Mouse (Mus musculus): ENCODE measurements around the gene Mrps11. TPM values are rescaled to one million over a fixed set of nuclear protein-coding genes. Genes with fewer than 3 reads are reported as not detected.
A peak's percentile ranks its signal among the peaks of the same experiment; 100 is the strongest.

Mrps11 gene
- polyA plus RNA-seq, 1 experiment from 2014 or later = 84.2 TPM

DNA sequence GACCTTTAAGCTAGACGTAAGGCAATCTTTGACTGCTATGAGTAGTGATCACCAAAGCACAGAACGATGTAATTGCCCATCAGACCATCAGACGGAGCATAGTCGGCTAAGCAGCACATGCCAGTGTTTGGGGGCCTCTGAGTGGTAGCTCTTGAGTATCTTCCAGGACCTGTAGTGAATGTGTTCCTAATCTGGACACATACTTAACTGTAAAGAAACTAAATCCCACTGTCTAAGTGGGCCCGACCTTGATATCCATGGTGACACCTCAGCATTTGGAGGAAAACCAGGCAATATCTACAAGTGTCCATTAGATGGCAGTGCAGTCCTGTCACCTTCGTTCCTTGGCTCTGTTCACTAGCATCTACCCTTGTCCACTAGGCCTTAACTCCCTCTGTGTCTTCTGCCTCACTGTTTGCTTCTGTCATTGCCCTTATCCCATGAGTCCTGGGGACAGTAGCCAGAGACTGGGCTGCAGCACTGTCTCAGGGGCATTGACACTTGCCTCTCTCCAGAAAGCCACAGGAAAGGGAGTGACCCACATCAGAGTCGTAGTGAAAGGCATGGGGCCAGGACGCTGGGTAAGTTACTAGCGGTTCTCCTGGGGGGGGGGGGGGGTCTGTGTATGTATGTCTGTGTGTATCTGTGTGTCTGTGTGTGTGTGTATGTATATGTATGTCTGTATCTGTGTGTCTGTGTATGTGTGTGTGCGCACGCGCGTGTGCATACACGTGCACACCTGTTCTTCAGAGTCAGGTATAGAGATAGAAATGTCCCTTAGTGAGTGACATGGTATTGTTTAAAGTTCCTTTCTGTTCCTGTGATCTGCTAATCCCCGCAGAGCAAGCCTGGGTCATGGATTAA, 8.7 kb downstream of the Mrps11 start:
- DNase-seq (ENCODE audit: low spot score) = peak; percentile 74

DNA sequence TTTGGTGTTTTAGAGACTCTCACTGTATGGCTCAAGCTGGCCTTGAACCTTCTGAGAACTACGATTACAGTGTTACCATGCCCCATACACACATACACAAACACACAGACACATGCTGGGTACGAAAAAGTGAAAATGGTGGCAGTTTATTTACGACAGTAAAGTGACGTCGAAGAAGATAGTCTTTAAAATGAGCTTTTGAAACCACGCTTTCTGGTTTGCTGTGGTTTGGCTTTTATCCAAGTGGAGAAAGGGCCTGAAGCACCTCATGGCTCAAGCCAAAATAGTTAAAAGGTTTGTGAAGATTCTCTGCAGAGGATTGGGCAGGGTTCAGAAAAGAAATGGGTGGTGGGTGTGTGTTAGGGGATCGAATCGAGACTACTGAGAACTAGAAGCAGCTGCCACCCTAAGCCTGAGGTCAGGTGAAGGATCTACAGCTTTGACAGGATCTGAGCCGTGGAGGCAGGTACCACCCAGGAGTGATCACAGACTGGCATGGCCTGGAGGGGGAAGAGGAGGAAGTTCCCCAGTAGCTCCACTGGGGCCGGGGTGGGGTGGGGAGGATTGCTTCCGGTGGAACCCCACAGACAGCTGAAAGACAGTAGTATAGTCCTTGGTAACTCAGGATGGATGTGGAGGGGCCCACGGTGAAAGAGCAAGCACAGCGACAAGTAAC, 11.1 kb downstream of the Mrps11 start:
- DNase-seq (ENCODE audit: low spot score) = peak; percentile 52

DNA sequence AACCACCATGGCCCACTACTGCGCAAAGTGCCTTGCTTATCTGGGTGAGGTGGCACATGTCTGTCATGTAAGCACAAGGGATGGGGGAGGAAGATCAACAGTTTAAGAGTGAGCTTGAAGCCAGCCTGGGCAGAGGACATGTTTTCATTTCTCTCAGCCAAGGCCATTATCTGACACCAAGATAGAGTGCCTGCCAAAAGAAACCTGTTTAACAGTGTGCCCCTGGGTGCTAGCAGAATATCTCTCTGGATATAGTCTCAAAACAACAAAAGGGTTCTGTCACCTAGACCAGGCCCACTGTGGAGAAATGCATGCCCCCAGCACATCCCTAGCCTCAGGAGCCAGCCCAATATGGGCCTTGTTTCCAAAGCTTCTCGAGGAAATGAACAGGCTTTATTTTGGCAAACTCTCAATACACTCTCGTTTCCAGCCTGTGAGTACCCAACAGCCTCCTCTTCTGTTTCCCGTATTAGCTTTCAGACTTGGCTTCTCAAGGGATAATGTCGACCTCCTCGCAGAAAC, 11.7 kb downstream of the Mrps11 start:
- DNase-seq (ENCODE audit: low spot score) = no peak

DNA sequence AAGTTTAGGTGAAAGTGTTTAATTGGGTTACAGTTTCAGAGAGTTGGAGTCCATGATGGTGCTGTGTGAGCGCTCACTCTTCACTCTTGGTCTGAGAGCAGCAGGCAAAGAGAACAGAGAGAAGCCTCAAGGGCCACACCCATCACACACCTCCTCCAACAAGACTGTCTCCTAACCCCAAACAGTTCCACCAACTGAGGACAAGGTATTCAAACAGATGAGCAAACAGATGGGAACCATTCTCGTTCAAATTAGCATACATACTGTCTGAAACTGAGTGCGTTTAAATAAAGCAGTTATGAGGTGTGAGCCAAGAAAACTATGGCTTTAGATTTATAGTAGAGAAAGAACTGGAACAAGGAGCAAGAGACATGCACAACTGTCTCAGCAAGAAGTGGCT, 13.7 kb downstream of the Mrps11 start:
- no peak for DNase-seq (ENCODE audit: low spot score)

DNA sequence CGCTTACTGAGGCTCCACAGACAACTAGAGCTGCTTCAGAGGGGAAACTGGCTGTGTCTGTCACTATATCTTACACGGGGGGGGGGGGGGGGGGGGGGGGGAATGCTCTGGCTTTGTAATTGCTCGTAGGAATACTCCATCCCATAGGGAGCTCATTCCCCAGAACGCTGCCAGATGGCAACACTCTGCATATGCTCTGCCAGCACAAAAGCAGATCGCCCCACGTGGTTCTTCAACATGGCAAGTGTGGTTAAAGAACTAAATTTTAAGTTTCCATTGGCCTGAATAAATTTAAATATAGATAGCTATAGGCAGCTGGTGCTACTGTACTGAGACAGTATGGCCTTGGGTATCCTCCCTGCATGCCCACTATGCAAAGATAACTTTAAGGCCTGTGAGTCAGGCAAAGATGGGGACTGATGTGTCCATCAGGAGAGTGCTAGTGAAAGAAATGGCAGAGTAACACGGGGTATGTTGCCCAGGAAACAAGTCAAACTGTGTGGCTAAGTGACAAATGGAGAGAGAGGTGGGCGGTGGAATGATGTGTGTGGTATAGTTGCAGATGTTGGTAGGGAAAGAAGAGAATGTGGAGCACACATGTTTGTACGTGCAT, 15.0 kb downstream of the Mrps11 start:
- DNase-seq (ENCODE audit: low spot score) = no peak

DNA sequence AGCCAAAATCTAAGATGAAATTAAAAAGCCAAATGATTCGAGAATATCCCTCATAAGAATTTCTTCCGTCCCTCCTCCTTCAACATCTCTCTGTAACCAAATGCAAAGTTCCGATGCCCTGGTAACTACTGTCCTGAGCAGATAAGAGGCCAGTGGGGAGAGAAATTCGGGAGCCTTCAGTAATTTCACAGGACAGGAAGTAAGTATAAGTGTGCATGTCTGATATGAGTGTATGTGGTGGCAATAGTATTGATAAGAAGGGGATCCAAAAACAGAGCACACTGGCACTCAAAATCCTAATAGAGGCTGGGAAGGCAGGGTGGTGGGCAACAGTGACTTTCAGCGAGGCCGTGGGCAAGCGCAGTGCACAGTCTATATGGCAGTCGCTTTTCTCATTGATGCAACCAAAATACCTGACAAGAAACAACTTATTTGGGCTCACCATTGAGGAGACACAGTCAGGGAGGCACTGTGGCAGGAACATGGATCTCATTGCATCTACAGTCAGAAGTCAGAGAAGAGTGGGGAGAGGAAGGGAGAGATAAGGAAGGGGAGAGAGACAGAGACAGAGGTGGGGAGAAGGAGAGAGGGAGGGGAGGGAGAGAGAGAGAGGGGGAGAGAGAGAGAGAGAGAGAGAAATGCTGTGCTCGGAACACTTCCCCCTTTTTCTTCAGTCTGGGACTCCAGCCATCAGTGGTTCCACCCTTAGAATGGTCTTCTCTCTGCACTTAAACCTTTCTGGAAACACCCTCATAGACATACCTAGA, 17.0 kb downstream of the Mrps11 start:
- no peak for DNase-seq (ENCODE audit: low spot score)

DNA sequence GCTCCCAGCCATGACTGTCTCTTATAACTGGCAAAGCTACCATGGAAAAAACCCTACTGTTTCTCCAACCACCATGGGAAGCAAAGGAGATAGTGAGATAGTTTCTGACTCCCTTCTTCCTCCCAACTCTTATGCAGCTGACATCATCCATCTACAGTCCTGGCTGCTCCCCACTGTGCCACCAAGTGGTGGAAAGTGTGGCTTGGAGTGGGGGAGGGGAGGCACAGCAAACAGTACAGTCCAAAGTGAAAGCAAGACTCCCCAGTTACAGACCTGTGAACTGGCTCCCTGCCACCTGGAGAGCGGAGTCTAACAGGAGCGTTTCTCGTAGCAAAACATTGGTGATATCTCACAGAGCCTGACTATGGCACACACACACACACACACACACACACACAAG, 20.9 kb downstream of the Mrps11 start:
- DNase-seq (ENCODE audit: low spot score) = peak; percentile 40

DNA sequence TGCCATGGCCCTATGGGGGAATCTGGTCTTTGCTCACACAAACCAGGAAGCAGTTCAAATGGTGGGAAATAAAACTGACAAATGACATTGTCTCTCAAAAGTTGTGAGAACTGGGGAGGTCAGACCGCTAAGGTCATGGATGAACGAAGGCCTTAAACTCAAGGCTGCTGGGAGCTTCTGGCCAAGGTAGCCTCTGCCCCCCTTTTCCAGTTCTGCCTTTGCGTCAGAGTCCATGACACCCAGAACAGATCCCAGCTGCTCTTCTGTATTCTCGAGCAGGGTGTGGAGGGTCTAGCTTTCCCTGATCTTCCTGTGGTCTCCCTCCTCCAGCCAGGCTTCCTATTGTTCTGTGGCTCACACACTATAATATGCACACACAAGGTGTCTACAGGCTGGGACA, 24.3 kb downstream of the Mrps11 start:
- no peak for DNase-seq (ENCODE audit: low spot score)

DNA sequence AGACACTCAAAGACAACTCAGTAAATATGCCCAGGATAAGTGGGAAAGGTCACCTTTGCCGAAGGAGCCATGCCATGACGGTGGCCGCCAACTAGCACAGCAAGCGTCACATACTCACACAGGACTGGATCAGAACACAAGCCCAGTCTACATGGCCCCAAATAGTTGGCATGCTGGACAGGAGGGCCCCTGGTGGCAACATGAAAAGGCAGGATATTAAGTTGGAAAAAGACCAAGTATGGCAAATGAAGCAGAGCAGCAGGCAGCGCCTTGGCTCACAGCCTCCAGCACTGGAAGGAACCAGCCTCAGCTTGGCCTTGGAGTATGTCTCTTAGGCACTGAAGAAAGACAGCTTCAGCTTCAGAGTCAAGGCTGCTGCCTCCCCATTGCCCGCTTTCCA, 30.9 kb downstream of the Mrps11 start:
- no peak for DNase-seq (ENCODE audit: low spot score)

DNA sequence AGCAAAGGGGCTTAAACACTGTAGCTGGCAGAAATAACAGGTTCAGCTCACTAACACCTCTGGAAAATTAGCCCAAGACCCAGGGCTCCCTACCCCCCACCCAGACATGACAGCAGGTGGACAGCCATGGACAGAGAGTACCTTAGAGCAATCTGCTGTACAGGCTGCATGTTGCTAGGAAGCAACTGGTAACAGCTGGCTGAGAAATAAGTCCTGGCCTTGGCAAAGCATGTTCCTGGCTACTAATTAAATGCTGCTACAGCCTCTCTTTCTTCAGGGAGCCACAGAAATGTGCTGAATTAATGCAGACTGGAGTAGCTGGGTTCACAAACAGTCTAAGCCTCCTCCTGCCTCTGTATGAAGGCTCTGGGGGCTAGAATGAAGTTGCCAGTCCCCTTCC, 31.8 kb downstream of the Mrps11 start:
- DNase-seq (ENCODE audit: low spot score) = no peak

DNA sequence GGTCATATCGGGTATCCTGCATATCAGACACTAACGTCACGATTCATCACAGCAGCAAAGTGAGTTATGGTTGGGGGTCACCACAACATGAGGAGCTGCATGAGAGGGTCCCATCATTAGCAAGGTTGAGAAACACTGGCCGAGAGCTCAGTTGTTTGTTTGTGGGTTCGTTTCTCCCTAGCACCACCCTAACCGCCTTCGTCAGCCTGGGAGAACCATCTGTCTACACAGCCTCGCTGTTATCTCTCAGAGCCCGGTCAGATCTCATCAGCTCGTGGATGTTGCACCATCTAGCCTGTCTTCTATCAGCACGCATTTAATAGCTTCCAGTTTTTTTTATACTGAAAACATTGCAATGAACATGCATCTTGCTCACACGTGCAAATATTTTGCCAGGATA, 35.4 kb downstream of the Mrps11 start:
- DNase-seq (ENCODE audit: low spot score) = no peak

DNA sequence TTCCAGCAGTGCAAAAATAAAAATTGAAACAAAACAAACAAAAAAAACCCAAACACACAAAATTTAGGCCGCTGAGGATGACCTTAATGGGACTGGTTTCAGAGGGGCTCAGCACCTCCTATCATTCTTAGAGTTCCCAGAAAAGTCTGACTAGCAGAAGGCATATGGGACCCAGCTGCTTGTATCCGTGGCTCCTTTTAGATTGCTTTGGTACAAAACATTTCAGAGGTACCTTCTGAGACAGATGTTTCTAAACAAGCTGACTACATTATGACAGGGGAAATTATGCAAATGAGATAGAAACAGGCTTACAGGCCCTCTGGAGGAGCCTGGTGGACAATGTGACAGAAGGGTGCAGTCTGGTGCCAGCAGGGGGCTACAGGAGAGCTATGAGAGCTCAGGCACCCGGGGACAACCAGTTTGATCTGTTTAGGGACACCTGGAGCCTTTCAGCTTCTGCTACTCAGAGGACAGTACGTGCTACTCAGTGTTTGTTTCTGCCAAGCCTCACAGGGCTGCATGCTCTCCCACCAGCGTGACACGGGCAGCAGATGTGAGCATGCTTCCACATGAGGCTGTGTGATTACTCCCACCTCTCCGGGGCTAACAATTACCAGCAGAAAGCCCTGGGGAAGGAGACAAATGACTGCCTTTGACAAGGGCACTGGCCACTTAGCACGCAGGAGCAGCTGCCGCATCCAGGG, 43.9 kb downstream of the Mrps11 start:
- peak; percentile 59 for DNase-seq (ENCODE audit: low spot score)

DNA sequence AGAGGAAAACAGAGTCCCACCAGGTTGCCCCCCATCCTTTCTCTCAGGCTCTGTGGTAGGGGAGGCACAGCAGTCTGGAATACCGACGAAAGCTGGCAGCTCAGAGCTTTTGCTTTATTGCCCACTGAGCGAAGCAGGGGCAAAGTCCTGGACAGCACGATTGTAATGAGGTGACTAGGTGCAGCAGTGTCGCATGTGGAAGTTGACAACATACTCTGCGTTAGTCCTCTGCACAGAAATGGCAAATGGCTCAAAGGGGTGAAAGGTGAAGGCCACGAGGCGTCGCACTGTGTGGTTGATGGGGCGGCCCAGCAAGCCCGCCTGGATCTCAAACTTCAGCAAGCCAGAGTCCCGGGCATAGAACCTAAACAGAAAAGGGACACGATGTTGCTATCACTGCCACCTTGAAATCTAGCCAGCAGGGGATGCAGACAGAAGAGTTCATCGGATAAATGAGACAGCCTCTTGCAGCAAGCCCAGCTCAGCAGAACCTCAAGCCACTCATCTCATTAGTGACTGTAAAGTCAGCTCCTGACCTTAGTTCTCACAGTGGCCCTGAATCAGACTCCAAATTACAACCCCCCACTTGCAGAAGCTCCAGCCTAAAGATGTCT, 44.9 kb downstream of the Mrps11 start:
- DNase-seq (ENCODE audit: low spot score) = no peak

DNA sequence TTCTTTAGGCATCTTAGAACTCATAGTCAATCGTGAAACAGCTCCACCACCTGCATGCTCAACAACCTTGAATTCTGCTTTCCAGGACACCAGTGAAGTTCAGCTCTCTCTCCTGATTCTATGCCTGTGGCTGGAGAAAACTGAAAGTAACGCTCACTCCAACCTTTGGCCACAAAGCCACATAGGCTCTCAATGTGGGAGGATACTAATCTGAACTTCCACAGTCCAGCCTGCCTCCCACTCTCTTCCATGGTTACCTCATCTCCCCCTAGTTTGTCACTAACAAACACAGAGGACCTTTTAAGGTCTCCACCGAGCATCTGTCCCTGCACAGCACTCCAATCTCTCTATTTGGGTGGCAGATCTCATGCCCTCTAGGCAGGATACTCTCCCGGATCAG, 52.7 kb downstream of the Mrps11 start:
- no peak for DNase-seq (ENCODE audit: low spot score)

DNA sequence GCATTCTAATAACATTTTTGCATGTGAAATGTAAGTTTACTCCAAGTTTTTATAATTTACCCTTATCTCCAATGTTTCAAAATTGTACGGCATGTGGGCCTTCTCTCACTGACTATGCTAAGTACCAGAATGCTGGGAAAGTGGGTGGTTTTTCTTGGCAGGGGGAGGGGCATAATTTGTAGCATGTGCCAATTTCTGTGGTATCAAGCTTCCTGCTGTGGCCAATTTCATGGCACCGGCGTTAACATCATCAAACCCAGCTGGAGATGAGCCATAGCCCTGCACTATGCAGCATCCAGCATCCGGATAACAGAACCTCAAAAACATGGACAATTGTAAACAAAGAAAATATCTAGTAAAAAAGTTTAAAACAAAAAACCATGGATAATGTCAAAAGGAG, 54.3 kb downstream of the Mrps11 start:
- peak; percentile 35 for DNase-seq (ENCODE audit: low spot score)

DNA sequence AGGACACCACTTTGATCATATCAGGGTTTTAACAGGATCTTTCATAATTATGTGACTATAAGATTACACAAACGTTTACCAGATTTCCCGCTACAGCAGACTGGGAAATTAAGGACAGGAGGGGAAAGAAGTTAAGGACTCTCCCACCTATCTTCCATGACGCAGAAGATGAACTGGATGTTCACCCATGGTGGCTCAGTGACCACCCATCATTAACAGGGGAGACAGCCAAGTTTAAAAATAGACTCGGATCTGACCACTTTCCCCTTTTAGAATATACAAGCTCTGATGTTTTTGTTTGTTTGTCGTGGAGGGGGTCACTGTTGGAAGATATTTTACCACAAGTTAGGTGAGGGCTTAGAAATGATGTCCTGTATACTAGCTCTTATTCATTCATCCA, 58.7 kb downstream of the Mrps11 start:
- DNase-seq (ENCODE audit: low spot score) = no peak
